Mouse (Mus musculus) erythroblast, embryonic 14.5 days (primary cell): ENCODE results near the gene Tcp11x2. TPM values are rescaled to one million over a fixed set of nuclear protein-coding genes. Genes with fewer than 3 reads are reported as not detected.

Experiments
- H3K27me3 ChIP-seq: 2 replicates; pipeline ENCODE4 v1.6.1; 2012; ENCODE audit warnings: inconsistent platforms; ENCODE audit not compliant: control insufficient read depth
- H3K36me3 ChIP-seq: 2 replicates; pipeline ENCODE4 v1.6.1; 2012; ENCODE audit warnings: mild to moderate bottlenecking, inconsistent platforms; ENCODE audit not compliant: control insufficient read depth
- H3K4me1 ChIP-seq: 2 replicates; pipeline ENCODE4 v1.6.1; 2012; ENCODE audit warnings: inconsistent platforms; ENCODE audit not compliant: control insufficient read depth
- H3K4me3 ChIP-seq: replicated peaks from 2 replicates; pipeline ENCODE3; 2012; ENCODE audit warnings: moderate library complexity, mild to moderate bottlenecking, inconsistent platforms
- H3K9me3 ChIP-seq: 2 replicates; pipeline ENCODE4 v1.6.1; 2012; ENCODE audit warnings: low read length, inconsistent platforms, mixed read lengths; ENCODE audit not compliant: control insufficient read depth
- GATA1 ChIP-seq: IDR thresholded peaks from 2 replicates; pipeline ENCODE4 v1.6.1; 2012; ENCODE audit warnings: low read length, inconsistent platforms, mixed read lengths
- TAL1 ChIP-seq: IDR thresholded peaks from 3 replicates; pipeline ENCODE4 v1.6.1; 2012; ENCODE audit warnings: low read length, inconsistent platforms, mixed read lengths
- polyA plus RNA-seq: library from polyadenylated mRNA; stranded (reverse); fragments of >175 nt; gene quantifications from 2 replicates; pipeline ENCODE4 v1.2.3, GENCODE M21; 2012

The Tcp11x2 gene
- polyA plus RNA-seq, 1 experiment = not detected

DNA sequence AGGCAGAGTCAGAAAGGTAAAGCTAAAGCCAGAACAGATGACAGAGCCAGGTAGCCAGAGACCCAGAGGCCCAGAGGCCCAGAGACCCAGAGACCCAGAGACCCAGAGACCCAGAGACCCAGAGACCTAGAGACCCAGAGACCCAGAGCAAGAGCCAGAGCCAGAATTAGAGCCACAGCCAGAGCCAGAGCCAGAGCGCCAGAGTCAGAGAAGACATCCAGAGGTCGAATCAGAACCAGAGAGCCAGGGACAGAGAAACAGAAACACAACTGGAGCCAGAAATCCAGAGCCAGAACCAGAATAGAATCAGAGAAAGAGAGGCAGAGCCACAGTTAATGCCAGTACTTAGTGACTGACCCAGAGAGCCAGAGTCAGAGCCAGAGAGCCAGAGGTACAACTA lies 11.7 kb downstream of the Tcp11x2 start:
- Histone ChIP-seq H3K4me3 (no peak overlapping the region), H3K9me3 (no peaks in the 10 kb centered on the region), H3K27me3 (no peaks in the 10 kb centered on the region), H3K36me3 (no peaks in the 10 kb centered on the region), H3K4me1 (no peaks in the 10 kb centered on the region)
- TF ChIP-seq TAL1 = no peak
- TF ChIP-seq GATA1 = no peak

DNA sequence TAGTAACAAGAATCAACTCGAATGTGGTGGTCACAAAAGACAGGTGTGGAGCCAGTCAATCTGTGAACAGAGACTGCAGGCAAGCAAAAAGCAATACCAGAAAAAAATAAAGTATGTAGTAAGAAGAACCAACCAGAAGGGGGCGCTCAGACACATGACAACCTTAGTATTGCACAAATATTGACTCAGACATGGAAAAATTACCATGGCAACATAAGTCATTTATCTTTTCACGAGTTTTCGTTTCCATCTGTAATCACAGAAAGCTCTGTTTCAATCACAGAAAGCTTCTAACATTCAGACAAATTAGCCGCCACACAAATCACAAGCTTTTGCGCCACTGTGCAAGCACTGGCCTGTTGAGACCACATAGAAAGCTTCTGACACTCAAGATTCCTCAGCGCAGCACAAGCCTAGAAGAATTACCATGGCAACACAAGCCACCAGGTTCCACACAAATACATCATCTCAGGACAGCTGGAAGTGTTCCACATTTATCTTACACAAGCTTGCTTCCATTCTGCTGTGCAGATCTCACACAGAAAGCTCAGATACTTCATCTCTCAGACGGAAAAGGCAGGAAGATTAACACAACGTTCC lies 41.3 kb downstream of the Tcp11x2 start:
- H3K36me3 ChIP-seq = no peaks in the 10 kb centered on the region
- no peak for TF ChIP-seq TAL1
- no peak for TF ChIP-seq GATA1
- H3K4me1 ChIP-seq = no peaks in the 10 kb centered on the region
- H3K4me3 ChIP-seq = no peak overlapping the region
- H3K9me3 ChIP-seq = no peaks in the 10 kb centered on the region
- H3K27me3 ChIP-seq = no peaks in the 10 kb centered on the region

- no peaks in the 10 kb centered on the region for H3K9me3 ChIP-seq
- H3K4me3 ChIP-seq = no peak within 1 kb of the TSS
- TF ChIP-seq TAL1 = no peak
- no peak for TF ChIP-seq GATA1
- no peaks in the 10 kb centered on the region for H3K27me3 ChIP-seq
- H3K36me3 ChIP-seq = no peaks in the 10 kb centered on the region
- no peaks in the 10 kb centered on the region for H3K4me1 ChIP-seq
Measured at GRCm38 (mm10) chrX:135627605-135628004, 66.0 kb downstream of the Tcp11x2 start, which contains the start of gene Prame. TSS of gene Prame (minus strand) at chrX:135627705.

Other genes starting within 250 kb of the Tcp11x2 start
- not detected in 2 replicates for gene AV320801, start 199.2 kb downstream of the Tcp11x2 start, polyA plus RNA-seq
- not detected in 2 replicates for gene Nxf7, start 95.0 kb downstream of the Tcp11x2 start, polyA plus RNA-seq
- not detected in 2 replicates for gene Prame, start 66.1 kb downstream of the Tcp11x2 start, polyA plus RNA-seq
- not detected in 2 replicates for gene Tmsb15a, start 31.5 kb upstream of the Tcp11x2 start, polyA plus RNA-seq
- gene Armcx5, start 48.9 kb upstream of the Tcp11x2 start, polyA plus RNA-seq = 0.03 and 0.06 TPM in 2 replicates
- 0.04 and 0.54 TPM in 2 replicates for gene Gprasp1, start 48.9 kb upstream of the Tcp11x2 start, polyA plus RNA-seq
- 0.13 and 0.25 TPM in 2 replicates for gene Bhlhb9, start 103.8 kb upstream of the Tcp11x2 start, polyA plus RNA-seq
- gene Gprasp2, start 145.2 kb upstream of the Tcp11x2 start, polyA plus RNA-seq = 0.23 TPM in 1 of 2 replicates, not detected in the other